ENCODE assay signal across 8 mouse cellular contexts in the genomic region with DNA sequence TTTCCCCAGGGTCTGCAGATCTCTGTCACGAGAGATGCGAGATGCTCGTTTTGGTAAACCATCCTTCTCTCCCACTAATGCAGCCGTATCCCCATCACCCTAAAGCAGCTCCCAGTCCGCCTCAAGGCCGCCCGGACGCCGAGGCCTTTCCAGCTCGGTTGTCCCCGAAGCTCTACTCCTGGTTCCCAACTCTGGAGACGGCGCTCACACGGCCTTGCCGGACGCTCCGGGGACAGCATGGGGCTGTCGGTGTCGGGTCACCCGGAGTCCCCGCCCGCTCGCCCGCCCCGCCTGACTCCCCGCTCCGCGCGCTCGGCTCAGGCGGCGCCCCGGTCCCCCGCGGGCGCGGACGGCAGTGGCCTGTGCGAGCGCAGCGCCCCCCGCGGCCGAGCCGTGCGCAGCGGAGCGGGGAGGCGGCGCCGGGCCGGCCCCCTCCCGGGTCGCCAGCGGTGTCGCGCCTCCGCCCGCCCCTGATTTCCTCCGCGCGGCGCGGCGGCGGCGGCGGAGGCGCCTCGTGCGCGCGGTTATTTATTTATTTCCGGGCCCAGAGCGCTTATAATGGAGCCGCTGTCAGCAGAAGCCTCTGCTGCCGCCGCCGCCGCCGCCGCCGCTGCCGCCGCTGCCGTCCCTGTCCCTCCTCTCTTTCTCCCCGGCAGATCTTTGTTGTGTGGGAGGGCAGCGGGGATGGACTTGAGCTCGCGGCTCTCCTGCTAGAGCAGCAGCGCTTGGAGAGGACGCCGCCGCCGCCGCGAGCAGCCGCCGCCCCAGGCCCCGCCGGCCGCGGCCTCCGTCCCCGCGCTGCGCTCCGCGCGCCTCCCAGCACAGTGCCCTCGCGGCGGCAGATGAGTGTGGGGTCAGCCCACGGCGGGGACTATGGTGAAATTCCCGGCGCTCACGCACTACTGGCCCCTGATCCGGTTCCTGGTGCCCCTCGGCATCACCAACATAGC. TPM values are rescaled to one million over a fixed set of nuclear protein-coding genes. Genes with fewer than 3 reads are reported as not detected.
DNase-seq lines count a peak whose midpoint lies in the region; ATAC-seq and TF ChIP-seq lines count a peak whose summit lies in the region.

Ank (plus strand) TSS at position 547 of the 950 bp plus-strand sequence.

- H3K27ac ChIP-seq in forebrain, embryonic 12.5 days: peak within 1 kb of the TSS; percentile 84
- peak within 1 kb of the TSS; percentile 90 for H3K27ac ChIP-seq in heart, embryonic 15.5 days
- H3K27ac ChIP-seq in liver, embryonic 14.5 days: peak within 1 kb of the TSS; percentile 65

- 0 out of 2 replicates have a peak, but pooled peaks cover 2% of the 10 kb centered on the region for H3K36me3 ChIP-seq in forebrain, embryonic 12.5 days (replicated peaks)
- no peaks in the 10 kb centered on the region for H3K36me3 ChIP-seq in heart, embryonic 15.5 days
- H3K36me3 ChIP-seq in liver, embryonic 14.5 days (replicated peaks; ENCODE audit: control insufficient read depth, insufficient read depth, low read depth): no peaks in the 10 kb centered on the region
- no peaks in the 10 kb centered on the region for H3K36me3 ChIP-seq in splenic B cell, adult 2 months (ENCODE audit: control insufficient read depth, insufficient read depth, low read length, poor library complexity, severe bottlenecking)

- DNase-seq in CD4-positive, CD25-positive, alpha-beta regulatory T cell, adult 2 months (ENCODE audit: low read depth, low spot score): peak; percentile 89
- DNase-seq in c-Kit-negative CD71-positive TER-119-positive erythroid progenitor cells, embryonic 14.5 days (ENCODE audit: low read depth, low spot score): peak; percentile 74
- DNase-seq in kidney, postnatal 14 days: peak; percentile 90
- peak; percentile 56 to 71 (median 65) for DNase-seq in liver, embryonic 14.5 days (ENCODE audit: low read depth in 3 of 3, low spot score in 3 of 3)
- DNase-seq in natural killer cell, adult 2 months (ENCODE audit: low spot score in 2 of 2): peak; percentile 51 to 72
- DNase-seq in splenic B cell, adult 2 months (ENCODE audit: low read depth, low spot score): peak; percentile 75

- TF ChIP-seq CTCF in liver, embryonic 14.5 days (IDR thresholded peaks at IDR 0.05; ENCODE audit: low read depth): 0 out of 2 replicates have a peak, but pooled peaks have one; percentile 20

- H3K4me1 ChIP-seq in forebrain, embryonic 12.5 days: peaks cover 26% of the 10 kb centered on the region
- peaks cover 18% of the 10 kb centered on the region for H3K4me1 ChIP-seq in heart, embryonic 15.5 days (replicated peaks)
- peaks cover 23 to 28% of the 10 kb centered on the region in 2 experiments for H3K4me1 ChIP-seq in liver, embryonic 14.5 days (replicated peaks; ENCODE audit: control insufficient read depth in 2 of 2, insufficient read depth in 2 of 2, low read length in 1 of 2)

- ATAC-seq in forebrain, embryonic 12.5 days (ENCODE audit: low FRiP score): peak; percentile 93
- peak; percentile 92 for ATAC-seq in heart, embryonic 15.5 days (replicated peaks; ENCODE audit: insufficient number of reproducible peaks, insufficient read depth, low FRiP score, low read depth)
- ATAC-seq in liver, embryonic 14.5 days (ENCODE audit: insufficient read depth): peak; percentile 87

- no peak for TF ChIP-seq EP300 in liver, embryonic 14.5 days (IDR thresholded peaks at IDR 0.05; ENCODE audit: low read depth)

- peak within 1 kb of the TSS; percentile 77 for H3K9ac ChIP-seq in forebrain, embryonic 12.5 days
- peak within 1 kb of the TSS; percentile 91 for H3K9ac ChIP-seq in heart, embryonic 15.5 days
- peak within 1 kb of the TSS; percentile 89 for H3K9ac ChIP-seq in liver, embryonic 14.5 days (replicated peaks)

- peak within 1 kb of the TSS; percentile 70 for H3K4me2 ChIP-seq in forebrain, embryonic 12.5 days
- peak within 1 kb of the TSS; percentile 95 for H3K4me2 ChIP-seq in heart, embryonic 15.5 days
- peak within 1 kb of the TSS; percentile 77 for H3K4me2 ChIP-seq in liver, embryonic 14.5 days (ENCODE audit: low read depth)

- under 1% methylated on average over 93 of the region's 120 CpGs for WGBS in forebrain, embryonic 12.5 days
- 1% methylated on average over 83 of the region's 120 CpGs for WGBS in heart, embryonic 15.5 days
- WGBS in liver, embryonic 14.5 days (ENCODE audit: insufficient replicate concordance): under 1% methylated on average over 106 of the region's 120 CpGs

- 0 out of 2 replicates have a peak, but pooled peaks cover 6% of the 10 kb centered on the region for H3K27me3 ChIP-seq in forebrain, embryonic 12.5 days
- no peaks in the 10 kb centered on the region for H3K27me3 ChIP-seq in heart, embryonic 15.5 days
- no peaks in the 10 kb centered on the region for H3K27me3 ChIP-seq in liver, embryonic 14.5 days (ENCODE audit: control insufficient read depth, insufficient read depth, low read length)
- no peaks in the 10 kb centered on the region for H3K27me3 ChIP-seq in splenic B cell, adult 2 months (ENCODE audit: control insufficient read depth, insufficient read depth, low read length, poor library complexity, severe bottlenecking)

- H3K9me3 ChIP-seq in forebrain, embryonic 12.5 days: no peaks in the 10 kb centered on the region
- H3K9me3 ChIP-seq in heart, embryonic 15.5 days (replicated peaks): no peaks in the 10 kb centered on the region
- H3K9me3 ChIP-seq in liver, embryonic 14.5 days (ENCODE audit: control insufficient read depth, low read length): no peaks in the 10 kb centered on the region

- H3K4me3 ChIP-seq in forebrain, embryonic 12.5 days (replicated peaks): peak within 1 kb of the TSS; percentile 67
- H3K4me3 ChIP-seq in heart, embryonic 15.5 days: peak within 1 kb of the TSS; percentile 94
- H3K4me3 ChIP-seq in liver, embryonic 14.5 days (ENCODE audit: insufficient read depth in 1 of 2, low read depth in 2 of 2, low read length in 2 of 2): peak within 1 kb of the TSS; percentile 79 to 90

RNA-seq across cellular contexts. Expression of gene Ank, which starts in this region (rescaled TPM):
- polyA plus RNA-seq in forebrain, embryonic 12.5 days (2016; fragmentation: Nextera tagmentation; extraction: Ambion mirVana): 9.0 and 10.3 TPM in 2 replicates
- polyA plus RNA-seq in heart, embryonic 15.5 days (2015; fragmentation: Nextera tagmentation; extraction: Ambion mirVana): 10.2 and 10.8 TPM in 2 replicates
- 22.1 and 24.6 TPM in 2 replicates for polyA plus RNA-seq in liver, embryonic 14.5 days (2012; rRNA removed)
- 13.6 and 14.1 TPM in 2 replicates for polyA plus RNA-seq in liver, embryonic 14.5 days (2014; fragmentation: Nextera tagmentation; extraction: Ambion mirVana)

Comparison
In these comparisons a context has a peak if more than half of its experiments do, and no peak if none do; other contexts are left out.
1. Peak in every context shown above with its lines: DNase-seq, ATAC-seq, H3K4me3 ChIP-seq and H3K27ac ChIP-seq.